Mouse (Mus musculus) kidney, embryonic 16.5 days (tissue): ENCODE measurements at regions not wholly inside any gene's neighbourhood (a gene's known extent, or its start where the extent isn't known, plus 50 kb on each side); places are given as distances from the start of the nearest gene placed in this dataset.

ENCODE experiments used
- ATAC-seq: fragments of 200-750 bp; cut with Nextera tagmentation; 2 replicates; pipeline ENCODE4 v1.8.0; 2017; ENCODE audit warnings: moderate TSS enrichment; ENCODE audit not compliant: low FRiP score, low TSS enrichment
- H3K27ac ChIP-seq: fragments of 300-500 bp; sonication (generic); 2 replicates; pipeline ENCODE4 v1.5.1; 2014; ENCODE audit warnings: low read length
- H3K27me3 ChIP-seq: fragments of 300-500 bp; sonication (generic); 2 replicates; pipeline ENCODE4 v1.6.1; 2014; ENCODE audit warnings: low read length, control low read depth, mixed read lengths; ENCODE audit not compliant: insufficient read depth
- H3K36me3 ChIP-seq: fragments of 300-500 bp; sonication (generic); 2 replicates; pipeline ENCODE4 v1.6.1; 2014; ENCODE audit warnings: low read length, control low read depth, mixed read lengths; ENCODE audit not compliant: insufficient read depth
- H3K4me1 ChIP-seq: fragments of 300-500 bp; sonication (generic); 2 replicates; pipeline ENCODE4 v1.6.1; 2014; ENCODE audit warnings: low read length, control low read depth, mixed read lengths; ENCODE audit not compliant: insufficient read depth
- H3K4me2 ChIP-seq: fragments of 300-500 bp; sonication (generic); replicated peaks from 2 replicates; pipeline ENCODE4 v1.6.1; 2014; ENCODE audit warnings: low read depth, low read length
- H3K4me3 ChIP-seq: fragments of 300-500 bp; sonication (generic); 2 replicates; pipeline ENCODE4 v1.5.1; 2014; ENCODE audit warnings: mild to moderate bottlenecking, low read length
- H3K9ac ChIP-seq: fragments of 300-500 bp; sonication (generic); replicated peaks from 2 replicates; pipeline ENCODE4 v1.6.1; 2014; ENCODE audit warnings: low read length
- H3K9me3 ChIP-seq: fragments of 300-500 bp; sonication (generic); 2 replicates; pipeline ENCODE4 v1.6.1; 2016; ENCODE audit warnings: low read length, control low read depth
- WGBS: fragments of 180-500 bp; shearing (Covaris S2); extraction: QIAGEN DNeasy Blood & Tissue Kit; methylation state at CpG from one replicate; pipeline ENCODE4 v1.1.7; 2014; 5-methylcytosine and 5-hydroxymethylcytosine counted together

DNA sequence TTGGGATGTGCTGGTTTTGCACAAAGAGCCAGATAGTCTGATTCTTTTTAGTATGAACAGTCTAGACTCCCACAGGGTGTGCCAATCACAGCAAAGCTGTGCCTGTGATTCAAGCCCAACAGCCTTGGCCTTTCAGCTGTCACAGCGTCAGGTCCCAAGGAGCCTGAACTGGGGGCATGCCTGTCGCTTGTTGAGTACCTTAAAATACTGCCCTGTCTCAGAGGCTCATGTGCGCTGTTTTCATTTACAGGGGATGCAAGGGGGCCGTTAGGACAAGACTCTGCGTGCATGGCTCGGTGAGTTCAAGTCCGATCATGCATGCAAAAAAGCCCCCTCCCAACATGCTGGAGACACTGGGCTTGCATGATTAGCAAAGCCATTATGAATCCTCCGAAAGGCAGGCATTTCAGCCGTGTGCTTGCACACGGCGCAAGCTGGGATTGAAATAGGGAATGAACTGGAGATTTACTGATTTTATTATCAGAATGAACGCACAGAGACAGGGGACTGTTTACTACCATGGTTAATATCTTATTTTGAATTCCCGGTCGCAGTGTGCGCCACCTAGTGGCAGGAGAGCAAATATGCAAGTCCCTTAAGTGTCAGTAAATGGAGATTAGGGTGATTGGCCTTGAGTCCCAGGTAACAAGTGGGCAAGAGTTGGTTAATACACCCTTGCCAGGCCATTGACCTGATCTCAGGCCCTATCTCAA lies 332.8 kb upstream of the Camk1g start:
- peak; percentile 46; the same call in 1 of the 2 replicates for ATAC-seq
- H3K4me3 ChIP-seq, result peak overlapping the region; percentile 42
- peak overlapping the region; percentile 68 for H3K4me2 ChIP-seq
- H3K4me1 ChIP-seq, result peaks cover 12% of the 10 kb centered on the region
- WGBS, result 6% methylated on average over 15 of the region's 15 CpGs
- H3K9ac ChIP-seq, result peak overlapping the region; percentile 31; the same call in 1 of the 2 replicates
- no peak overlapping the region for H3K27ac ChIP-seq
- no peaks in the 10 kb centered on the region for H3K27me3 ChIP-seq
- no peaks in the 10 kb centered on the region for H3K36me3 ChIP-seq
- no peaks in the 10 kb centered on the region for H3K9me3 ChIP-seq

DNA sequence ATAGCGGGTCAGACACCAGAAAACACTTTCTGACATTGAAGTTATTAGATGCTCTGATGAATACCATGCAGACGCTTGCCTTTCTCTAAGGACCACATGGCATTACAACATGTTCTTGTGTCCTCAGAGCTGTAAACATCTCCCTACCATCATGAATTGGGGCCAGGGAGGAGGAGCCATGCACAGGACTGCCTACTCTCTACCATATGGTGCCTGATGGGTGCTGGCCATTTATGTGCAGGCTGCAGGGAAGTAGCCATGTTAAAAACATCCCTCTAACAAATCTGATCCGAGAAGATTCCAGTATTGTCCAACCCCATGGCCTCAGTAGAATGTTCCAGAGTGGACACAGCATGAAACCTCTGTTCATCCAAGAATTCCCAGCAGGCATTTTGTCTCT lies 330.1 kb upstream of the Camk1g start:
- H3K9me3 ChIP-seq, result no peaks in the 10 kb centered on the region
- no peak overlapping the region for H3K4me2 ChIP-seq
- H3K27ac ChIP-seq, result no peak overlapping the region
- H3K4me3 ChIP-seq, result no peak overlapping the region
- no peaks in the 10 kb centered on the region for H3K27me3 ChIP-seq
- WGBS, result 85% methylated on average over 3 of the region's 3 CpGs
- ATAC-seq, result no peak
- no peaks in the 10 kb centered on the region for H3K36me3 ChIP-seq
- H3K4me1 ChIP-seq, result peaks cover 12% of the 10 kb centered on the region
- H3K9ac ChIP-seq, result no peak overlapping the region

DNA sequence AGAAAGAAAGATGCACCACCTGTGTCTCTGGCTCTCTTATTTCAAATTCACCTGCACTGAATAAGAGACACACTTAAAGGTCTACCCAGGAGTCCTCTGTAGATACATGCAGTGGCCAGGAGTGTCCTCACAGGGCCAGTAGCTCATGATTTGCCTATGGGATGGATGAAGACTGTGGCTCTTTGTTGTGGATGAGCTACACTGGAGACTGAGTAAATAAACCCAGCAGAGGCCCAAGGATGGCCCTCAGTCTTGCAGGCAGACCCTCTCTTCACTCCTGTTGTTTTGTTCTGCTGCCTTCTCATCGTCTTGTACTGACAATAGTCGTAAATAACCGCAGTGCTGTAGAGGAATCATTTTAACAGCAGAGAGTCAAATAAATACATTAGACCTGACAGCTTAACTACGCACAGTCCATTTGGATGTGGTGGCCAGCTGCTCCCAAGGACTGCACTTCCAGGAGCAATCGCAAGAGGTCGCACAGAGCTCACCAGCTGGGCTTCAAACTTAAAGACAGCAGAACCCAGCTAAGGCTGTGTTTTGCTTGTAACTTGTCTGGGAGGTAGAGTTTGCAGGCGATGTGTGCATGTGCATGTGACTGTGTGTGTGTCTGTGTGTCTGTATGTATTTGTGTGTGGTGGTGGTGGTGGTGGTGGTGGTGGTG lies 328.6 kb upstream of the Camk1g start:
- peak; percentile 85 for ATAC-seq
- WGBS, result 4% methylated on average over 7 of the region's 7 CpGs
- no peak overlapping the region for H3K4me3 ChIP-seq
- H3K4me2 ChIP-seq, result no peak overlapping the region
- no peak overlapping the region for H3K27ac ChIP-seq
- H3K9me3 ChIP-seq, result no peaks in the 10 kb centered on the region
- no peak overlapping the region for H3K9ac ChIP-seq
- no peaks in the 10 kb centered on the region for H3K27me3 ChIP-seq
- no peaks in the 10 kb centered on the region for H3K36me3 ChIP-seq
- H3K4me1 ChIP-seq, result peaks cover 12% of the 10 kb centered on the region

DNA sequence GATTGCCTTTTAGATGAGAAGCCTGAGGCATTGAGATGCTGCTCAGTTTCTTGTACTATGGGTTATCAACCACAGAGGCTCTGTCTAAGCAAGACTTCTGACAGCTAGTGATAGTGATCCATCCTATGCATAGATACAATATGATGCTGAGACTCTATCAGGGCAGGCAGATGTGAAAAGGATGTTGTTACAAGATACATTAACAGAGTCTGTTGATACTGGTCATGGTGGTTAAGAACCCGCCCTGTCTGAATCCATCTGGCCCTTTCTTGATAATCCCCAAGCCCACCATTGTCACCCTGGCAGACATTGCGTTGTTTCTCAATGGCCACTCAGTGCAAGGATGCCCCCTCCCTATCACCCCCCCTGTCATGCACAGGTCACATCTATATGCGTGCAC lies 327.8 kb upstream of the Camk1g start:
- H3K36me3 ChIP-seq, result no peaks in the 10 kb centered on the region
- no peak overlapping the region for H3K4me3 ChIP-seq
- no peaks in the 10 kb centered on the region for H3K27me3 ChIP-seq
- no peak overlapping the region for H3K27ac ChIP-seq
- 86% methylated on average over 3 of the region's 3 CpGs for WGBS
- no peak overlapping the region for H3K9ac ChIP-seq
- H3K4me1 ChIP-seq, result peaks cover 13% of the 10 kb centered on the region
- H3K9me3 ChIP-seq, result no peaks in the 10 kb centered on the region
- ATAC-seq, result no peak
- H3K4me2 ChIP-seq, result no peak overlapping the region

DNA sequence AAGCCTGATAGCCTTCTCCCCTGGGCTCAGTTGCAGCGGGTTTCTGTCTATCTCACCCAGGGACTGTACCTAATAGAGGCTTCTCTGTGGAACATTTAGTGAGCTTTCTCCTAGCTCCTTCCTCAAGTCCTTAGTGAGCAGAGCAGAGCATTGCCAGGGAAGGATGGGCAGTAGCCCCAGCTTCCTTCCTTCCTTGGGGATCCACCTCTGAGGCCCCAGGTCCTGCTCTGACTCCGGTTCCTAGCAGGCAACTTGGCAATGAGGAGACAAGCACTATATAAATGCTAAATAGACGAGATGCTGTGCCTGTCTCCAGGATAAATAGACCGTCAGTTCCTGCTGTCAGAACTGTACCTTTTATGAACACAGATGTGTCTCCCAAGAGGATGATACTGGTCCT lies 326.9 kb upstream of the Camk1g start:
- ATAC-seq, result no peak
- no peaks in the 10 kb centered on the region for H3K27me3 ChIP-seq
- H3K4me3 ChIP-seq, result no peak overlapping the region

DNA sequence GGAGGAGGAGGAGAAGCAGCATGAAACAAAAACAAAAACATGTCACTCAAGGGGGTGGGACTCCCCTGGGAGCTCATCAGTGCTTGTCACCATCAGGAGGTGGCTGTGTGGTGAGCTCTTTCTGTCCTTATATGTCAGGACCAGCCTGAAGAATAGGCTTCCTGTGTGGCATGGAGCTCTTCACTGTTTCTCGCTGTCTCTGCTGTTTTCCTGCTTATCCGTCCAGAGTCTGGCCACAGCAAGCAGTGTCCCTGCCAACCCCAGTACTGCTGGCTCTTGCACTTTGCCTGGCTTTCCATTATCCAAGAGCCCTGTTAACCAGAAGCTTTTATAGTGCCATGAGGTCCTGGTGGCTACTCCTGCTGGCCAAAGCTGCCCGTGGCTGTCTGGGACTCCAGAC lies 322.9 kb upstream of the Camk1g start:
- no peaks in the 10 kb centered on the region for H3K9me3 ChIP-seq
- 29% methylated on average over 3 of the region's 3 CpGs for WGBS
- no peaks in the 10 kb centered on the region for H3K27me3 ChIP-seq
- H3K9ac ChIP-seq, result no peak overlapping the region
- no peak overlapping the region for H3K4me2 ChIP-seq
- 0 out of 2 replicates have a peak, but pooled peaks have one; percentile 15 for ATAC-seq
- no peak overlapping the region for H3K27ac ChIP-seq
- H3K36me3 ChIP-seq, result no peaks in the 10 kb centered on the region
- 0 out of 2 replicates have a peak, but pooled peaks cover 3% of the 10 kb centered on the region for H3K4me1 ChIP-seq
- H3K4me3 ChIP-seq, result no peak overlapping the region

More for the DNA sequence above, 326.9 kb upstream of the Camk1g start:
- H3K9me3 ChIP-seq, result no peaks in the 10 kb centered on the region
- H3K36me3 ChIP-seq, result no peaks in the 10 kb centered on the region
- H3K4me1 ChIP-seq, result peaks cover 6% of the 10 kb centered on the region
- H3K4me2 ChIP-seq, result no peak overlapping the region
- H3K9ac ChIP-seq, result no peak overlapping the region
- 58% methylated on average over 4 of the region's 4 CpGs for WGBS
- H3K27ac ChIP-seq, result no peak overlapping the region

DNA sequence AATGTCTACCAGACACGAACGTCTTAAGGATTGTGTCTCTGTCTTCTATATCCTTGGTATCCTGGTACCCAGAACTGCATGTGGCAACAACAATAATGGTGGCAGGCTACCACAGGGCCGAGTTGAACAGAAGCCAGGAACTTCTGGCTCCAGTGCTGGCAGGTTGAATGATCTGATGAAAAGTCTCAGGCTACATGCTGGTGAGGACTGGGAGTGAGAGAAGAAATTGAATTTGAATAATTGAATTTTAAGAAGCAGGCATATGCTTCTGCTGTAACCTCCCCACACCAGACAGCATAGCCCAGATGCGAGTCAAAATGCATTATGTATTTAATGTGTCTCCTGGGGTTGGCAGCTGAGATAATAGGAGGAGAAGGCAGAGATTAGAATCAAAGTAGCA lies 319.5 kb upstream of the Camk1g start:
- no peak overlapping the region for H3K27ac ChIP-seq
- no peak for ATAC-seq

DNA sequence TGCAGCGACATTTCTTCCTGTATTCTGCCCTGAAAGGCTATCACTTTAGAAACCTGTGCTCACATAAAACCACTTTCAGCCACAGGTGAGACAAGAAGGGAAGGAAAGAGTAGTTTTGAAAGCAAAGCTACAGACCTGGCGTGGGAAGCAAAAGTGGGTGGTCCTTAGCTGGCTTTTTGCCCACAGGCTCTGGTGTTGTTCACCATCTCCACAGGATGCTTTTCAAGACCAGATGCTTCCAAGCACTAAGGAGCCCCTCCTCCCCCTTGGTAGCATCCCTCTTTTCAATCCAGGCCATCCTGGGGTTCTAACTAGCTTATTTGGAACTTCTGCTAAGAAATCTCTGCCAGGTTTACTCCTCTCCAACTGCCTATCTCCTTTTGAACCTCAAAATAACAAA lies 312.8 kb upstream of the Camk1g start:
- Histone ChIP-seq H3K27me3 (no peaks in the 10 kb centered on the region), H3K4me2 (no peak overlapping the region), H3K9me3 (no peaks in the 10 kb centered on the region), H3K27ac (0 out of 2 replicates have a peak overlapping the region, but pooled peaks have one; percentile 10), H3K36me3 (no peaks in the 10 kb centered on the region), H3K9ac (no peak overlapping the region), H3K4me3 (no peak overlapping the region), H3K4me1 (no peaks in the 10 kb centered on the region)
- ATAC-seq, result no peak
- 62% methylated on average over 2 of the region's 2 CpGs for WGBS

More for the DNA sequence above, 319.5 kb upstream of the Camk1g start:
- H3K4me3 ChIP-seq, result no peak overlapping the region
- no peak overlapping the region for H3K4me2 ChIP-seq
- WGBS, result 64% methylated on average over 4 of the region's 4 CpGs
- H3K4me1 ChIP-seq, result 0 out of 2 replicates have a peak, but pooled peaks cover 3% of the 10 kb centered on the region
- no peak overlapping the region for H3K9ac ChIP-seq
- no peaks in the 10 kb centered on the region for H3K27me3 ChIP-seq
- no peaks in the 10 kb centered on the region for H3K9me3 ChIP-seq
- H3K36me3 ChIP-seq, result no peaks in the 10 kb centered on the region

DNA sequence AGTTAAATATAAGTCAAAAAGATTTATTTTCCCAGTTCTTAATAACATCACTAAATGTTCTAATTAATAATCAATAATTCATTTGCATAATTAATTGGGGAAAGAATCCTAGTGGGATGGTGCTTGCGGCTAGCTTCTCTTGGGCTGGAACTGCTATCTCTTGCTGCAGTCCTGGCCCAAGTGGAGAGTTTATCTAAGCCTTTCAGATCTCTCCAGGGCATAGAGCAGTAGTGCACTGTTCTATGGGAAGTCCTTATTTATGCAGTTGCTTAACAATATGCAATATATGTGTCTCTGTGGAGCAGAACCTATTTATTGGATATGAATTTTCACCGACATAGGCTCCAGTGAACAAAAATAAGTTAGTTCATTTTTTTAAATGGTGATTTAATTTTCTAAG lies 308.4 kb upstream of the Camk1g start:
- no peak overlapping the region for H3K4me2 ChIP-seq
- no peaks in the 10 kb centered on the region for H3K27me3 ChIP-seq
- ATAC-seq, result no peak
- no peak overlapping the region for H3K9ac ChIP-seq
- no peaks in the 10 kb centered on the region for H3K9me3 ChIP-seq
- H3K4me3 ChIP-seq, result no peak overlapping the region
- H3K36me3 ChIP-seq, result no peaks in the 10 kb centered on the region
- no peak overlapping the region for H3K27ac ChIP-seq
- WGBS, result 96% methylated on average over 2 of the region's 2 CpGs
- no peaks in the 10 kb centered on the region for H3K4me1 ChIP-seq

DNA sequence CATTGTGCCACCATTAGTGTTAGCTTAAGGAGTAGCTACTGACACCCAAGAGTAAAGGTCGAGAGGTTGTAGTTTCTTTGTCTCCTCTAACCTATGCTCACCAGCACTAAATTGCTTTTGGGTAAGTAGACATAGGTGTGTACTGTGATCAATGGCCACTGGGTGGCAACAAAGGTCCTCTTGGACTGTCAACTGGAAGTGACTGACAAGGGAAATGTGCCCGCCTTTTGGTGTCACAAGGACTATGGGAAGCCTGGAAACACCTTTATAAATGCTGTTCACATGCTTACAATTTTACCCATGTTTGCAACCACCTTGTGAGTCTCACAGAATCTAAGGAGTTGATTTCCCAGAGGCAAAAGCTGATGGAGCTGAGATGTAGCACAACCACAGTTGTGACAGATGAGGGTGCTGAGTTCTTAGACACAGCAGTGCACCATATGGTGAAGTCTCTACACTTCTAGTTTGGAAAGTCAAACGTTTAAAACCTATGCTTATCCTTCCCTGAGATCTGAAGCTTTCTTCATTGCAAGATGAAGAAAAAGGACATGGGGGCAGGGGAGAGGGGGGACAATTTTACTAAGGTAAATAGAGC lies 303.2 kb upstream of the Camk1g start:
- Histone ChIP-seq H3K4me2 (no peak overlapping the region), H3K4me3 (no peak overlapping the region), H3K4me1 (no peaks in the 10 kb centered on the region), H3K36me3 (no peaks in the 10 kb centered on the region), H3K9me3 (no peaks in the 10 kb centered on the region), H3K9ac (no peak overlapping the region), H3K27ac (no peak overlapping the region), H3K27me3 (no peaks in the 10 kb centered on the region)
- no peak for ATAC-seq
- WGBS, result 34% methylated on average over 3 of the region's 3 CpGs
